Mouse (Mus musculus) frontal cortex, postnatal 25 days (tissue): ENCODE measurements at regions not wholly inside any gene's neighbourhood (a gene's known extent, or its start where the extent isn't known, plus 50 kb on each side); places are given as distances from the start of the nearest gene placed in this dataset.

ENCODE experiments used
- DNase-seq, 2 experiments: peaks; one replicate each; pipeline ENCODE4 v3.0.0; 2022; ENCODE audit warnings: low spot score in 2 of 2

- no peak for DNase-seq
Measured at GRCm38 (mm10) chr14:87346812-87347211, 69.6 kb upstream of the Tdrd3 start.

DNA sequence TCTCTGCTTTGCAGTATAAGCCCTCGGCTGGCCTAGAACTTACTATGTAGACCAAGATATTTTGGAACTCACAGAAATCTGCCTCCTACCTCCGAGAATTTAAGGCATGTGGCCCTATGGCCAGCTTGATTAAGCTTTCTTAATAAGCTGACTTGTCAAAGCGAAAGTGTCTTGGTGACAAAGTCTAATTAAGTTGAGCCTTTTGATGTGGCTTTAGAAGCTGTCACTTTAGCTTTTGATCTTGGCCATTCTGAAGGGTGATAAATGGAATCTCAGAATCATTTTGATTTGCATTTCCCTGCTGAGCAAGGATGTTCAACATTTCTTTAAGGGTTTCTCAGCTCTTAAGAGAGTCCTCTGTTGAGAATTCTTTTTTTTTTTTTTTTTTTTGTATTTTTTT is 67.6 kb upstream of the Tdrd3 start:
- no peak for DNase-seq

GRCm38 (mm10) chr14:87365793-87366192 is 50.6 kb upstream of the Tdrd3 start:
- DNase-seq: no peak
